Mouse (Mus musculus): ENCODE results near the gene Itm2c. TPM values are rescaled to one million over a fixed set of nuclear protein-coding genes. Genes with fewer than 3 reads are reported as not detected.

Gene Itm2c
- 166 and 198 TPM in 2 replicates for polyA plus RNA-seq (2012; rRNA removed)

GRCm38 (mm10) chr1:85894231-85894747 is at the start of gene Itm2c:
Gene Itm2c, plus strand, starts transcription at chr1:85894281.
- WGBS, result under 1% methylated on average over 35 of the region's 35 CpGs
- H3K27me3 ChIP-seq (replicated peaks; ENCODE audit: control insufficient read depth, insufficient read depth, low read length), result no peaks in the 10 kb centered on the region
- peak within 1 kb of the TSS; percentile 87 for H3K4me3 ChIP-seq (ENCODE audit: insufficient read depth, low read depth, low read length)
- peak; percentile 91 for DNase-seq
- H3K4me1 ChIP-seq (ENCODE audit: control insufficient read depth, insufficient read depth, low read length), result peaks cover 2% of the 10 kb centered on the region; the same call in 1 of the 2 replicates
- no peaks in the 10 kb centered on the region for H3K36me3 ChIP-seq (ENCODE audit: control insufficient read depth, insufficient read depth, low read length)
- TF ChIP-seq POLR2A (IDR thresholded peaks at IDR 0.05; ENCODE audit: low read depth, low read length) (no peak), CTCF (conservative IDR thresholded peaks at IDR 0.05; ENCODE audit: insufficient read depth, insufficient read length, low read depth, low read length) (no peak)
- no peak within 1 kb of the TSS for H3K27ac ChIP-seq (ENCODE audit: insufficient read depth, low read depth, low read length)

GRCm38 (mm10) chr1:85844981-85845380 is 49.1 kb upstream of the Itm2c start:
- Histone ChIP-seq H3K4me1 (ENCODE audit: control insufficient read depth, insufficient read depth, low read length) (no peaks in the 10 kb centered on the region; the same call in 1 of the 2 replicates), H3K27ac (ENCODE audit: insufficient read depth, low read depth, low read length) (no peak overlapping the region), H3K27me3 (replicated peaks; ENCODE audit: control insufficient read depth, insufficient read depth, low read length) (no peaks in the 10 kb centered on the region), H3K4me3 (ENCODE audit: insufficient read depth, low read depth, low read length) (no peak overlapping the region), H3K36me3 (ENCODE audit: control insufficient read depth, insufficient read depth, low read length) (peaks cover 2% of the 10 kb centered on the region; the same call in 1 of the 2 replicates)
- DNase-seq, result no peak
- WGBS, result 76% methylated on average over 6 of the region's 6 CpGs
- TF ChIP-seq CTCF (conservative IDR thresholded peaks at IDR 0.05; ENCODE audit: insufficient read depth, insufficient read length, low read depth, low read length) (no peak), POLR2A (IDR thresholded peaks at IDR 0.05; ENCODE audit: low read depth, low read length) (no peak)

DNA sequence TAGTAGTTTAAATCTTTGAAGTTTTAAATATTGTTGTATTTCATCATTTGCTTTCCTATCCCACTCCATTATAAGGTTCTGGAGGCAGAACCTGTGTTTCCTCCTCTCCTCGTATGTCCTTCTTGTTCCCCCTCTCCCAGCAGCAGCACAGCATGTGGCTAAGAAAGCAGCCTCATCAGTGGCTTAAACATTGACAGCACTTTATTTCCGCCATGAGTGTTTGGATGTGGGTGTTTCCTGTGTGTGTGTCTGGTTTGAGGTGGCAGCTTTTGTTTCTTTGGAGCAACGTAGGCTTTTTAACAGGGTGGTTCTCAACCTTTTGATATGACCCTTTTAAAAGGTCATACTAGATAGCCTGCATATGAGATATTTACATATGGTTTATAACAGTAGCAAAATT is 48.6 kb upstream of the Itm2c start:
- peaks cover 2% of the 10 kb centered on the region; the same call in 1 of the 2 replicates for H3K36me3 ChIP-seq (ENCODE audit: control insufficient read depth, insufficient read depth, low read length)
- H3K27ac ChIP-seq (ENCODE audit: insufficient read depth, low read depth, low read length), result no peak overlapping the region
- no peaks in the 10 kb centered on the region for H3K27me3 ChIP-seq (replicated peaks; ENCODE audit: control insufficient read depth, insufficient read depth, low read length)
- H3K4me3 ChIP-seq (ENCODE audit: insufficient read depth, low read depth, low read length), result no peak overlapping the region
- no peaks in the 10 kb centered on the region; the same call in 1 of the 2 replicates for H3K4me1 ChIP-seq (ENCODE audit: control insufficient read depth, insufficient read depth, low read length)
- TF ChIP-seq CTCF (conservative IDR thresholded peaks at IDR 0.05; ENCODE audit: insufficient read depth, insufficient read length, low read depth, low read length) (no peak), POLR2A (IDR thresholded peaks at IDR 0.05; ENCODE audit: low read depth, low read length) (no peak)
- WGBS, result 37% methylated on average over 3 of the region's 3 CpGs
- no peak for DNase-seq

DNA sequence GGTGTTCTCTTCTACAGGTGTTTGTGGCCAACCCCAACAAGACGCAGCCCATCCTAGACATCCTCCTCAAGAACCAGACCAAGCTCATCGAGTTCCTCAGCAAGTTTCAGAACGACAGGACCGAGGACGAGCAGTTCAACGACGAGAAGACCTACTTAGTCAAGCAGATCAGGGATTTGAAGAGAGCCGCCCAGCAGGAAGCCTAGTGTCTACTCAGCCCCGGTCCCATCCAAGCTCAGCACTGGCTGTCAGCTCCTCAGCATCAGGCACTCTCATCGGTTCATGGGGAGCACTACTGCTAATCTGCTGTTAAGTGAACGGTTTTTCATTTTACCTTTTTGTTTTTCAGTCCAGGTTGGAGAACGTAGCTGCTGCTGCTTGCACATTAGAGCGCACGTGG is 45.1 kb upstream of the Itm2c start:
- 90% methylated on average over 14 of the region's 14 CpGs for WGBS
- Histone ChIP-seq H3K27me3 (replicated peaks; ENCODE audit: control insufficient read depth, insufficient read depth, low read length) (no peaks in the 10 kb centered on the region), H3K36me3 (ENCODE audit: control insufficient read depth, insufficient read depth, low read length) (peaks cover 2% of the 10 kb centered on the region; the same call in 1 of the 2 replicates), H3K4me1 (ENCODE audit: control insufficient read depth, insufficient read depth, low read length) (no peaks in the 10 kb centered on the region; the same call in 1 of the 2 replicates), H3K27ac (ENCODE audit: insufficient read depth, low read depth, low read length) (no peak overlapping the region), H3K4me3 (ENCODE audit: insufficient read depth, low read depth, low read length) (no peak overlapping the region)
- TF ChIP-seq CTCF (conservative IDR thresholded peaks at IDR 0.05; ENCODE audit: insufficient read depth, insufficient read length, low read depth, low read length) (no peak), POLR2A (IDR thresholded peaks at IDR 0.05; ENCODE audit: low read depth, low read length) (no peak)
- no peak for DNase-seq

GRCm38 (mm10) chr1:85850851-85851250 is 43.2 kb upstream of the Itm2c start:
- Histone ChIP-seq H3K4me1 (ENCODE audit: control insufficient read depth, insufficient read depth, low read length) (no peaks in the 10 kb centered on the region), H3K4me3 (ENCODE audit: insufficient read depth, low read depth, low read length) (no peak overlapping the region), H3K27me3 (replicated peaks; ENCODE audit: control insufficient read depth, insufficient read depth, low read length) (no peaks in the 10 kb centered on the region), H3K27ac (ENCODE audit: insufficient read depth, low read depth, low read length) (no peak overlapping the region), H3K36me3 (ENCODE audit: control insufficient read depth, insufficient read depth, low read length) (peaks cover 2% of the 10 kb centered on the region; the same call in 1 of the 2 replicates)
- DNase-seq, result no peak
- WGBS, result 92% methylated on average over 5 of the region's 5 CpGs
- TF ChIP-seq POLR2A (IDR thresholded peaks at IDR 0.05; ENCODE audit: low read depth, low read length), result no peak
- no peak for TF ChIP-seq CTCF (conservative IDR thresholded peaks at IDR 0.05; ENCODE audit: insufficient read depth, insufficient read length, low read depth, low read length)

DNA sequence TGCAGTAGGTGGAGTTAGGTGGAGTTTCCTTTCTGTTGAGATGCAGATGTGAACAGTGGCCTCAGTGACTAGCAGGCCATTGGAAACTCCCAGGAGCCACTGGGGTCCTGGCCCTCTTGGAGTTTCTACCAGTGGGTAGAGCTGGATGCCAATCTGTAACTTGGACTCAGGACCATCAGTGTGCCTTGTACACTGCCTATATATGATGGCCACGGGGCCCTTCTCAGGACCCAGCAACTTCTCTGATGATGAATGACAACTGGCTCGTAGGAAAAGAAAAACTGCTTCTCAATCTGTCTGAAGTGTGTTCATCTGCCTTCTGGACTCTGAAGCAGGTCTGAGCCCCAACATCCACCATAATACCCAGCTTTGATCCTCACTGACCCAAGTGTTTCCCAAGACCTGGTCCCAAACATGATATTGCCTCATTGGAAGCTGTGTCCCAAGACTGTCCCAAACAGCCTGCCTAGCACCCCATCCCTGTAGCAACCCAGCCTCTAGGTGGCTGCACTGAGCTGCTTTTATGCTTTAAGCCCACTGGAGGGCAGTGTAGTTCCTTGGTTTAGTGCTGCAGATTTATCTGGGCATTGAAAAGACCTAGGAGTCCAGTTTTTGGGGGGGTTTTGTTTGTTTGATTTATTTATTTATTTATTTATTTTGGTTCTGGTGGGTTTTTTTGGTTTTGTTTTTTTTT is 40.9 kb upstream of the Itm2c start:
- DNase-seq, result peak; percentile 72
- no peaks in the 10 kb centered on the region for H3K4me1 ChIP-seq (ENCODE audit: control insufficient read depth, insufficient read depth, low read length)
- 75% methylated on average over 2 of the region's 2 CpGs for WGBS
- H3K27ac ChIP-seq (ENCODE audit: insufficient read depth, low read depth, low read length), result no peak overlapping the region
- TF ChIP-seq POLR2A (IDR thresholded peaks at IDR 0.05; ENCODE audit: low read depth, low read length), result no peak
- TF ChIP-seq CTCF (conservative IDR thresholded peaks at IDR 0.05; ENCODE audit: insufficient read depth, insufficient read length, low read depth, low read length), result peak; percentile 99
- no peaks in the 10 kb centered on the region for H3K27me3 ChIP-seq (replicated peaks; ENCODE audit: control insufficient read depth, insufficient read depth, low read length)
- H3K4me3 ChIP-seq (ENCODE audit: insufficient read depth, low read depth, low read length), result no peak overlapping the region
- H3K36me3 ChIP-seq (ENCODE audit: control insufficient read depth, insufficient read depth, low read length), result no peaks in the 10 kb centered on the region; the same call in 1 of the 2 replicates

DNA sequence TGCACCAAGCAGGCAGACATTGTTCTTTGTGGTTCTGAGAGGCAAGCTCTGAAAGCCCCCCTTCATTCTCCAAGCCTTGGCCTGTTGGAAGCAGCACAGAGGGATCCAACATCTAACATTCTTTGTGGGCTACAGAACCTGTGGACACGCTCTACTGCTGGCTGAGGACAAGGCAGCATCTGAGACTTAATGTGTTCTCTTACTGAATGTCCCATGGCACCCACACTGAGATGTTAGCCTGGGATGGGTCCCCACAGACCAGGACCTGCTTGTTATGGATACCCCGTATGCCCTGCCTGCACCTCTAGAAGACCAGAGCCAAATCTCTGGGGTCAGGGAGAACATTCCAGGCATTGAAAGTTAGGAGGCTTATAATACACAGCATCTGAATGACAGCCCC is 40.2 kb upstream of the Itm2c start:
- H3K4me3 ChIP-seq (ENCODE audit: insufficient read depth, low read depth, low read length), result no peak overlapping the region
- no peaks in the 10 kb centered on the region for H3K36me3 ChIP-seq (ENCODE audit: control insufficient read depth, insufficient read depth, low read length)
- no peak for TF ChIP-seq CTCF (conservative IDR thresholded peaks at IDR 0.05; ENCODE audit: insufficient read depth, insufficient read length, low read depth, low read length)
- WGBS, result 92% methylated on average over 2 of the region's 2 CpGs
- H3K4me1 ChIP-seq (ENCODE audit: control insufficient read depth, insufficient read depth, low read length), result no peaks in the 10 kb centered on the region
- no peaks in the 10 kb centered on the region for H3K27me3 ChIP-seq (replicated peaks; ENCODE audit: control insufficient read depth, insufficient read depth, low read length)
- no peak for DNase-seq
- no peak overlapping the region for H3K27ac ChIP-seq (ENCODE audit: insufficient read depth, low read depth, low read length)

Data from kidney, adult 2 months (tissue).